Mouse (Mus musculus): ENCODE results near the gene Gm5089.

DNA sequence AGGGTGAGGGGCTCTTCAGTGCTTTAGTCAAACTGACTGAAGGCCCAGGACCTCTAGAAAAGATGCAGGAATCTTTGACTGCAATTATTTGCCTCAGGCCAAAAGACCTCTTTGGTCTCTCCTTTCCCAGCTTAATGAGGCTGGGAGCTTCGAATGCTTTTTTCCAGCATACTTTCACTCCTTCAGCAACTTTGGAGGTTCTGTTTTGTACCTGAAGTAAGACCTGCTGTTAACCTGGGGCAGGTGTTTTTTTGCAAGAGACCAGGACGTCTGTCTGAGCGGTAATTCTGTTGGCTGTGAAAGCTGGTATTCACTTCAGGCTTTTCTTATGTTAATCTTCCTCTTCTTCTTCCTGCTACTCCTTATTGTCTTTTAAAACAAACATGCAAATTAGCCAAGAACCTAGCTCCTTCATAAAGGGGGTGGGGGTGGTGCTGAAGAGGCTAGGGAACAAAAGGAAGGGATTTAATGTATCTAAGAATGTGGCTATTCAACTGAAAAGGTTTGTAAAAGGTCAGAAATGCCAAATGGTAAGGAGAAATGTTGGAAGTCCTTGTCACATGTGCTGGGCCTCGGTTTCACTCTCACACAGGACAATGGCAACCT lies 34.6 kb downstream of the Gm5089 start:
- TF ChIP-seq POLR2A (IDR thresholded peaks at IDR 0.05; ENCODE audit: low read depth, low read length) (no peak), CTCF (IDR thresholded peaks at IDR 0.05; ENCODE audit: borderline replicate concordance, insufficient read depth, low read length) (no peak)

All from embryonic fibroblast, embryonic 13.5 days (primary cell).